Mouse (Mus musculus) adipocyte (in vitro differentiated cells): ENCODE data around the gene Svop.

ENCODE experiments used
- DNase-seq: peaks from one replicate; pipeline ENCODE4 v3.0.0-alpha.2; 2016; ENCODE audit warnings: low spot score

The Svop gene

DNA sequence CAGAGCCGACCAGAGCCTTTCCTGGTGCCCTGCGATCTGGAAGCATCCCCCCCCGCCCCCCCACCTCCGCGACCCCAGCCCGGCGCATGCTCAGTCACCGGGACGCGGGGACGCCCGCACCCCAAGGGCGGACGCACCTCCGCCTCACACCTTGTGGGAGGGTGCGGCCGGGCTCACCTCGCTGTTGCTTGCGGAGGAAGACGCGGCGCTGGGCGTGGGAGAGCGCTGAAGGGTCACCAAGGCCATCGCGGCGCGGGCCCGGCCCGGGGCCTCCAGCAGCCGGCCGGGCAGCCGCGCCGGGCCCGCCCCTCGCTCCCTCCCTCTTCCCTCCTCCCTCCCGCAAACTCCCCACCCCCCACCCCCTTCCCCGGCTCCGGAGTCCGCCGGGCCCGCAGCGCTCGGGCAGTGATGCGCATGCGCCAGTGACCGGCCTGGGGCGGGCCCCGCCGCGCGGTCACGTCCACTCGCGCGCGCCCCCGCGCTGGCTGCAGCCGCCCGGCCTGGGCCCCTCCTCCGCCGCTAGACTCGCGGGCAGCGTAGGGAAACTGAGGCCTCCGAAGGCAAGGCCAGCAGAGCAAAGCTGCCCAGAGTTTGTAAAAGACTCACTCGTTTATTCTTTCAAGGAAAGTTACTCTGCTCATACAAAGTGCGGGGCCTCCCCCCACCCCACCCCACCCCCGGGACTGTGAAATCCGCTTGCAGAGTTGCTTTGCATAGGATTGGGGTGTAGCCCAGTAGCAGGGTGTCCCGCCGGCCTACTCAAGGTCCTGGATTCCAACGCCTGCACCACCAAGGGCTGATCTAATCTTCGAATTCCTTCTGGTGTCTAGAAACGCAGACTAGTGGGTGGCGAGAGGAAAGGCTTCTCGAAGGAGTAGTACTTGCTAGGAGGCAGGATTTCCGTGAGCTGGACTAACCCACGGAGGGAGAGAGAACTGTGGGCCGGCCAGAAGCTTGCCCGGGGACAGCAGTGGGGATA is 97.6 kb downstream of the Svop start, which contains the start of gene Ssh1:
TSS of gene Ssh1 (minus strand) at position 408 of the 979 bp plus-strand sequence.
- peak; percentile 88 for DNase-seq

DNA sequence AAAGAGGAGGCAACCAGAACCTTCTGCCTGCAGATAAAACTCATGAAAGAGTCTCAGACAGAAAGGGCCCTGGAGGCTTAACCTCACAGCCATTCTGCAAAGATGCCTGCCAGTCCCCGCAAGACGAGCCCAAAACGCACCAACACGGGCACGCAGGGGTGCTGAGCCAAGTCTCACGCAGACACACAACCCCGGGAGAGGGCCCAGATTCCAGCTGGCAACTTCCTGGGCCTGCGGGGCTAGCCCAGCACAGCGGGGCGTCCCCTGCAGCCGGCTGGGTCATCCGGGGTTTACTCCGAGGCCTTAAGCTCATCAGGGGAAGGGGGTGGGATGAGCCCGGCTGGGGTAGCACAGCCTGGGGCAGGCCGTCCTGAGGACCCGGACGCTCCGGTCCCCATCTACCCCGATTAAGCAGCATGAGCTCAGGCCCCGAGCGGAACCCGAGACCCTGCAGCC is 98.3 kb downstream of the Svop start:
- peak; percentile 61 for DNase-seq

DNA sequence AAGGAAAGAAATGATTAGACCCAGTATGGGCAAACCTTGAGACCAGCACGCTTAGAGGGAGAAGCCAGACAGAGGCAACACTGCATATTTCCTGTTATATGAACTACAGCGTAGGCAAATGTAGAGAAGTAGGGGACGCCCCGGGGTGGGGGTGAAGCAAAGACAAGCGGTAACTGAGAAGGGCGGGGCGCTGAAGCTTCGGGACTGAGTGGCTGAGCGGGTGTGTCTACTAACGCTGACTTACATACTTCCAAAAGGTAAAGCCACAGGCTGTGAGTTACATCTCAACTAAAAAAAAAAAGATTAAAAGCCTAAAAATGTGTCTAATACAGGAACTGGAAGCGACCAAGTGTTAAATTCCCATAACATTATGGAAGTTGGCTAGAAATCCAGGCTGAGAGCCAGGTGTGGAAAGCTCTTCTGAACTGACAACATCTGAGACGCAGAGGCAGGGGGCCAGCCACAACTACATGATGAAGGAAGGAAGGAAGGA is 99.0 kb downstream of the Svop start:
- DNase-seq, result peak; percentile 46

DNA sequence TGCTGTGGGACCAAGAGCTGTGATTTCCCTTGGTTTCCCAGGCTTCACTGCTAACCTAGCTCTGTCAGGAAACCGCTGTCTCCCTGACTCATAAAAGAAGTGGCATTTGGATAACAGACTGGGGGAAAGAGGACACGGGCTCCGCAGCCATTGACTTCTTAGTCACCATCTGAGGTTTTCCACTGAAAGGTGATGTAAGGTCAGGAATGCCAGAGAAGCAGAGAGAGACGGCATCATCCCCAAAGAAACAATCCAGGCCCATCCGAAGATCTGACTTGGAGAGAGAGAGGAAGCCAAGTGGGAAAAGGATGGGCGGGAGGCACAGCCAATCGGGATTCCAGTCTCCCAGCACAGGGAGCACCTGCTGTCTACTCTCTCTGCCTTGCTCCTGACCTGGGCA is 100.2 kb downstream of the Svop start:
- DNase-seq, result no peak

DNA sequence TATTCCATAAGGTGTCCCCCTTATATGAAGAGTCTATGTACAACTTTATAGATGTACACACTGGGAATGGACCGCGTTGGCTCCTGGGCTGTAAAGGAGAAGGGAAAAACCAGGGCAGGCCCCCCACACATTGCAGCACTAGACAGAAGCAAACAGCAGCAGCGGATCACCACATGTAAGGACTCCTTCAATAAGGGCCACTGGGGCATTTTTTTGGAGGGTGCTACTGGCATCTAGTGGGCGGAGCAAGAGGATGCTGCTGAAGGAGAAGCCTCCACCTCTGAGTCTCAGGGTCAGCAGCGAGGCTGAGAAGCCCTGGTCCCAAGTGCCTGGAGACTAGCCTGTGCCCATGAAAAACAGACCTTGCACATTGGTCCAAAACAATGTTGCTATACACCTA is 100.8 kb downstream of the Svop start:
- no peak for DNase-seq

DNA sequence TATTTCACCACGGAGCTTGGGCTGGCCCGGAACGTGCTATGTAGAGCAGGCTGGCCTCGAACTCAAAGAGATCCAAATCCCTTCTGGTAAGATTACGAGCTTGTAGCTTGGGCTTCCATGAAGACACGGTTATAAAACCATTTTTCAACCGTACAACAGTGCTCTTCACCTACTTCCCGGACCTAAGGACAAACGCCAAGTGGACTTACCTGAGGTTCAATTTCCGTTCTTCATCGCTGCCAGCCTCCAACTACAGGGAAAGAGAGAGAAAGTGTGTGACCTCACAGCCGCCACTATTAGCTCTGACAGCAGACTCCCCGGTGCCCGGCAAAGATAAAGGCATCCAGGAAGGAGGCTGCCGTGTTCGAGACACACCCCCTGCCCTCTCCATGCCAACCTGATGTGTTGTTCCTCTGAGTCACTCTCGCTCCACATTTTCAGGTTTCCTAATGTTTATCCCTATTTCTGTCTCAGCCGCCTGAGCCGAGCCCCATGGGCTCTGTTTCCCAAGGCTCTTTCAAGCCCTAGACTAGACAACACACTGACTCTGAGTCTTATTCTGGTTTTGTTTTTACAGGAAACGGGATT is 101.8 kb downstream of the Svop start:
- peak; percentile 29 for DNase-seq

DNA sequence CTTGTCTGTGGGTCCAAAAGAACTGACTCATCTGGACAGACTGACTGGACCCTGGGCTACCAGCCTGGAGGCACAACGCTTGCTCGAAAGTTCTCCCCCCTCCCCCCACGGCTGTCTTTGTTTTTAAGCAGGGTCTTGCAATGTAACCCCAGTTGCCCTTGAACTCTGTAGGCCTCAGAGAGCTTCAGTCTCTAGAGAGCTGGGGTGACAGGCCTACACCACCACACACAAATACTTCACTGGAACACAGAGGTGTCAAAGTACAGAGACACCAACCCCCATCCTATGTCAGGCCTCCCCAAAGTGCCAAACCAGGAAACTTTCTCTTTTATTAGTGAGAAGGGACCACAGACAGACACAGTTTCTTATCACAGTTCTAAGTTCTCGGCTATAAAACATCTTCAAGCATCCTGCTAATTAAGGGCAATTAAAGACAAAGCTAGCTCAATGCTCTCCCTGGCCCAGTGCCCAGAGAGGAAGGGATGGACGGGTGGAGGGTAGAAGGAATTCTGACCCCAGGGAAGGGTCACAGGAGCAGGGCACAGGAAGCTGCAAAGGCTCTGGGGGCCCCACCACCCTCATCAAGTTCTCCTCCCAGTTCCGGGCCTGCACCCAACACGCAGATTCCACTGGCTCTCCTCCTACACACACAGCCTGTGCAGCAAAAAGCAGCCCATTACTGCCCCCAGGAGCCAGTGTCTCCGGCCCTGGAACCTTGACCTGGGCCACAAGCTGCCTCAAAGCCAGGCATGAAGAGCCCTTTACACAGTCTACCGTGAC is 105.0 kb downstream of the Svop start:
- DNase-seq, result peak; percentile 32

DNA sequence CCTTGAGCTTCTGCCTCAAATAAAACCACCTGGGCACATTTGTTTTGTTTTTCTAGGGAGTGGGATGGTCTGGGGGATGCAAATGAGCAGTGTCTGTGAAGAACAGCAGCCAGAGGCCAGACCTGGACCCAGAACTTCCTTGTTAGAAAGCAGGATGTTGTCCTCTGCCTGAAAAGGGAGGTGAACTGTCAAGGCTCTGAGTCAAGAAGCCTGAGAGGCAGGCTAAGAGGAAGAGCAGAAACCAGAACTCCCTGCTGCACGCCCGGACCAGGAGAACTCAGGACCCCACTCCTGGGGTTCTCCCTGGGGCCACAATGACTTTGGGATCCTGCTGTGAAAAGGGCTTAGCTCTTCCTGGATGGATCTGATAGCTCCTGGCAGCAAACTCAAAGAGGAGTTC is 105.6 kb downstream of the Svop start:
- DNase-seq, result no peak

DNA sequence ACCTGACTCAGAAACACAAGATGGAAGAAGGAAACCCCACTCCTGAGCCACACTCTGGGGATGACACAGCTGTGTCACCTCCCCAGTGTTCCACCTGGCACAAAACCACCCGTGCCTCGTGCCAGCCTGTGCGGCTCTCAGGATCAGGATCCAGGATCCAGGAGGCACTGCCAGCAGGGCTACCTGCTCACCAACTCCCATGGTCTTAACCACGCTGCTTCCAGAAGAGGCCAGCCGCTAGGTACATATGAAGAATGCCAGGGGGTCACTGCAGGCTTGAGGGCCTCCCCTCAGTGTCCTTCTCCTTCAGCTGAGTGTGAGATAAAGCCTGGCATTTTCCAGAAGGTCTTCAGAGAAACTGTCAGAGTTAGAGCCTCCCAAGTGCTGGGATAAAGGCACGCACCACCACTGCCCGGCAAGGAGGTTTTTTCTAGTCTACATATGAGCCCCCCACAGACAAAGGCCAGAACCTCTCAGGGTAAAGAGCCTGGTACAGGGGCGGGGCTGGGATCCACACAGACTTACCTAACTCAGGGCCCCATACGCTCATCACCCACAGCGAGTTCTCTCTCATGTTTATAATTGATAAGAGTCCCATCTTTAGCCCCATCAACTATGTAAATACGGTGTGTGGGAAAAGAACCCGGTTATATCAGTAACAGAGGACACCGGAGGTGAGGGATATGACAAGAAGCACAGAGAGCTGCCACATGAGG is 107.2 kb downstream of the Svop start:
- no peak for DNase-seq

DNA sequence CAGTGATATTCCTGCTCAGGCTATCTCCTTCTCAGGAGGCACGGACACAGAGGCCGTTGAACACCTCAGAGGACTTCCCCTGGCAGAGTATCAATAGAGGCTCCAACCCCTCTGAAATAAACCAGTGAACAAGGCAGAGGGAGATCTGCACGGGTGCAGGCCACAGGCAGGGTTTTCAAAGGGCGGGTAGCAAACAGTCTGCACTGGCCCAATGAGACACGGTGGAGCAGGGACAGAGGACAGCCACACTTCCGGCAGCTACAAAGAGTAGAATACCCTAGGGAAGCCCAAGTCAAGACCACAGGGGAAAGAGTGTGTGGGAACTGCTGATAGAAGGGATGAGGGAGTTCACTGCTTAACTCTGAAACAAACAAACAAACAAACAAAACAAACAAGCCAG is 107.8 kb downstream of the Svop start:
- DNase-seq, result no peak

DNA sequence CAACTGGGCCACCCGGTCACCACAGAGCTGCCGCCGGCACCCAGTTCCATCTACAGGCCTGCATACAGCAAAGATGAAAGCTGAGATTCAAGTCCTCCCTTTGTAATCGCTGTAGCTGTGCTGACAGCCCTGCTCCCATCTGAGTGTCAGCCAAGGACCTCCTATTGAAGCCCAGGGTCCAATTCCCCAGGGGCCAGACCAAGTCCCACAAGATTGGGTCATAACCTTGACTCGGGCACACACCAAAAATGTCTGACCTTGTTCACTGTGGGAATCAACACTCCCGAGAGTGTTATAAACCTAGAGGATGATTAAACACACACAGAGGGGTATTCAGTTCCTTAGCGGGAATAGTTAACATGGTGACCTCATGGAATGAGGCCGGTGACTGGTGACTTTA is 109.5 kb downstream of the Svop start:
- no peak for DNase-seq

DNA sequence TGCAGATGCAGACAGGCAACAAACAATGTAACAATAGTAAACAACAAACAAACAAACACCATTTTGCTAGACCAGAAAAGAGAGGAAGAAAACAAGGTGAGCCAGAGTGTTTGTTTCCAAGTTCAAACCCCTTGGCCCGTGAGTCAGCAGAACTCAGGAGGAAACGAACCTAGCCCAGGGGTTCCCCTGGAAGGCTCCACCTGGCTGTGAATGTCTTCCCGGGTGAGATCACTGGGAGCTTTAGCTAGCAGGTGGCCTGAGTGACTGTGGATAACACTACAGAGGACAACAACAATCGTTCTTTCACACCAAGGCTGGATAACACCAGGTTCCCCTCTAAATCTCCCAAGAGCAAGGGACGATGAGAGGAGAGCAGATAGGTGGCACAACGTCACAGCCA is 110.2 kb downstream of the Svop start:
- DNase-seq, result no peak

DNA sequence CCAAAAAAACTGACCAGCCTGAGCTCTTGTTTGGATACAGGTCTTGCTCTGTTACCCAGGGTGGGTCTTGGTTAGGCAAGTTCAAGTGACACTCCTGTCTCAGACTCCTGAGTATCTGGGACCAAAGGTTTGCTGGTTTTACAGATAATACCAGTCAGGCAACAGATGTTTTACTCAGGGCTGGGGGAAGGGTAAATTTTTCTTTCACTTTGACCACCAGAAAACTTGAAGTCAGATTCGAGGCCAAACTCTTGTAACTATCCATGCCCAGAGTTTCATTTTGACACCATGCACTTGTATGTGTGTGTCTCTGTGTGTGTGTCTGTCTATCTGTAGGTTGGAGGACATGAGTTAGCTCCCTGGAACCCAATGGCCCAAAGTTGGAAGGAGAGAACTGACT is 110.9 kb downstream of the Svop start:
- no peak for DNase-seq

DNA sequence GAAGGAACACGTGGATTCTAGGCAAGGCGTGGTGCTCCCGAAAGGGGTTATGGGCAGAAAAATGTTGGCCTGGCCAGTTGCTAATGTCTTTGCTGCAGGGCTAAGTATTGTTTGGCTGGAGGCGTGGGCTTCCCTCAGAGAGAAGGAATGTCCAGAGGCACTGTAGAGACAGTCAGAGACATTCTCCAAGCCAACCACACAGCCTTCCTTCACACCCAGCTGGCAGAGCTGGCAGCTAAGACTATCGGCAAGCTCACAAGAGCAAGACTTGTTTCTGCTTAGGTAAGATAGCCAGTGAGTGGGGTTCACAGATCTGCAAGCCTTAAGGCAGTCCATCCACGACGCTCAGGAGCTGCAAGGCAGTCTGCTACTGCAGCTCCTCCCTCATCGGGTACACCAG is 114.1 kb downstream of the Svop start:
- DNase-seq, result no peak
